Mouse (Mus musculus): ENCODE measurements at regions not wholly inside any gene's neighbourhood (a gene's known extent, or its start where the extent isn't known, plus 50 kb on each side); places are given as distances from the start of the nearest gene placed in this dataset.
"Not testable (repeated sequence)": the region's sequence is repeated elsewhere in the genome, so short reads cannot be mapped to it uniquely, and the experiment has no call there.

GRCm38 (mm10) chr1:79312153-79312552 is 127.8 kb downstream of the Scg2 start:
- peak; percentile 18; the same call in 1 of the 2 replicates for ATAC-seq
- H3K9me3 ChIP-seq (ENCODE audit: low read length): no peaks in the 10 kb centered on the region
- 73% methylated on average over 5 of the region's 5 CpGs for WGBS
- H3K4me3 ChIP-seq (ENCODE audit: low read depth, low read length): no peak overlapping the region
- TF ChIP-seq CTCF (IDR thresholded peaks at IDR 0.05; ENCODE audit: low read depth): no peak
- H3K9ac ChIP-seq: no peak overlapping the region
- no peaks in the 10 kb centered on the region for H3K27me3 ChIP-seq (ENCODE audit: insufficient read depth, low read length)
- no peaks in the 10 kb centered on the region for H3K36me3 ChIP-seq (ENCODE audit: insufficient read depth)
- peak; percentile 14 for DNase-seq
- H3K27ac ChIP-seq (ENCODE audit: low read depth, low read length): no peak overlapping the region
- H3K4me2 ChIP-seq (ENCODE audit: low read depth): no peak overlapping the region
- H3K4me1 ChIP-seq (ENCODE audit: insufficient read depth): no peaks in the 10 kb centered on the region

DNA sequence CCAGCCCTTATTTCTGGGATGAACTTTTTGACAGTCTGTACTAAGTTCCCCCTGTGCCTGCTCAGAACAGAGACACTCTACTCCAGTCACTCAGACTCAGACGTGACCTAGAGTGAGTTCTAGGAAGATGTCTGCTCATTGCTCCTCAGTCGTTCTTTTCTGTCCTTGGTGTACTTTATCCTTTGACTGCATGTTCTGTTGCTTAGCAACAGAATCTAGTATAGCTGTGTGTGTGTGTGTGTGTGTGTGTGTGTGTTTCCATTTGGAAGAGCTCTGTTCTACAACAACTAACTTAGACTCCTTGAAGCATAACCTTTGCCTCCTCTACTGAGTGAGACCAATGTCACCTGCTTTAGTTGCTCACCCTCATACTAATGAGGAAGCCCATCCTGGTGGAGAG is 136.3 kb downstream of the Scg2 start:
- no peak for TF ChIP-seq CTCF (IDR thresholded peaks at IDR 0.05; ENCODE audit: low read depth)
- Histone ChIP-seq H3K27me3 (ENCODE audit: insufficient read depth, low read length) (no peaks in the 10 kb centered on the region), H3K4me2 (ENCODE audit: low read depth) (no peak overlapping the region), H3K36me3 (ENCODE audit: insufficient read depth) (no peaks in the 10 kb centered on the region), H3K4me1 (ENCODE audit: insufficient read depth) (no peaks in the 10 kb centered on the region), H3K4me3 (ENCODE audit: low read depth, low read length) (no peak overlapping the region), H3K27ac (ENCODE audit: low read depth, low read length) (no peak overlapping the region), H3K9ac (no peak overlapping the region), H3K9me3 (ENCODE audit: low read length) (no peaks in the 10 kb centered on the region)
- peak; percentile 59 for DNase-seq
- 36% methylated on average over 2 of the region's 2 CpGs for WGBS
- ATAC-seq: peak; percentile 60

DNA sequence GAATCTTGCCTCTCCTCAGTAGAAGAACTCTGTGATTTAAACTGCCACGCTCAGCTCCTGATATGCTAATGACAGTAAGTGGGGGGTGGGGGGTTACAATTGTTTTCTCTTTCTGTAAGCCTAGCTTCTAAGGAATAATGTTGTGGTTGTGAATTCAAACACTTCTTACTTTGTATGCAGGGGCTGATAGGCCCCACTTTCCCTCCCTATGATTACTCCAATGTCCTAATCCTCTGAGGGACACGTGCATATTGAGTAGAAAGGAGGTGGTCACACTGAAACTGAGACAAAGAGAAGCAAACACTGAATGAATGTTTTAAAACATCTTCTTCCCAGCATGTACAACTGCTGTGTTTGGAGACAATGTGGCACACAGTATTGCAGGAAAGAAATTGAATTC is 140.3 kb downstream of the Scg2 start:
- H3K9ac ChIP-seq: no peak overlapping the region
- no peak for DNase-seq
- no peak for ATAC-seq
- no peaks in the 10 kb centered on the region for H3K4me1 ChIP-seq (ENCODE audit: insufficient read depth)
- WGBS: 3% methylated on average over 2 of the region's 2 CpGs
- TF ChIP-seq CTCF (IDR thresholded peaks at IDR 0.05; ENCODE audit: low read depth): no peak
- no peaks in the 10 kb centered on the region for H3K9me3 ChIP-seq (ENCODE audit: low read length)
- no peaks in the 10 kb centered on the region for H3K36me3 ChIP-seq (ENCODE audit: insufficient read depth)
- no peak overlapping the region for H3K27ac ChIP-seq (ENCODE audit: low read depth, low read length)
- H3K4me3 ChIP-seq (ENCODE audit: low read depth, low read length): no peak overlapping the region
- no peaks in the 10 kb centered on the region for H3K27me3 ChIP-seq (ENCODE audit: insufficient read depth, low read length)
- H3K4me2 ChIP-seq (ENCODE audit: low read depth): no peak overlapping the region

- no peaks in the 10 kb centered on the region for H3K27me3 ChIP-seq (ENCODE audit: insufficient read depth, low read length)
- WGBS: 76% methylated on average over 3 of the region's 3 CpGs
These were observed 180.2 kb downstream of the Scg2 start for GRCm38 (mm10) chr1:79259726-79260125.

GRCm38 (mm10) chr1:79212970-79213369 is 226.9 kb downstream of the Scg2 start:
- DNase-seq (peak; percentile 37), ATAC-seq (peak; percentile 76)
- Histone ChIP-seq H3K9me3 (ENCODE audit: low read length) (no peaks in the 10 kb centered on the region), H3K36me3 (ENCODE audit: insufficient read depth) (no peaks in the 10 kb centered on the region), H3K27ac (ENCODE audit: low read depth, low read length) (no peak overlapping the region), H3K4me3 (ENCODE audit: low read depth, low read length) (no peak overlapping the region), H3K27me3 (ENCODE audit: insufficient read depth, low read length) (no peaks in the 10 kb centered on the region), H3K4me2 (ENCODE audit: low read depth) (no peak overlapping the region), H3K4me1 (ENCODE audit: insufficient read depth) (no peaks in the 10 kb centered on the region), H3K9ac (no peak overlapping the region)
- TF ChIP-seq CTCF (IDR thresholded peaks at IDR 0.05; ENCODE audit: low read depth): no peak
- 78% methylated on average over 4 of the region's 4 CpGs for WGBS

More at GRCm38 (mm10) chr1:79259726-79260125, 180.2 kb downstream of the Scg2 start:
- H3K9ac ChIP-seq: no peak overlapping the region
- no peak overlapping the region for H3K4me2 ChIP-seq (ENCODE audit: low read depth)
- no peaks in the 10 kb centered on the region for H3K9me3 ChIP-seq (ENCODE audit: low read length)
- H3K36me3 ChIP-seq (ENCODE audit: insufficient read depth): no peaks in the 10 kb centered on the region
- H3K4me1 ChIP-seq (ENCODE audit: insufficient read depth): no peaks in the 10 kb centered on the region
- TF ChIP-seq CTCF (IDR thresholded peaks at IDR 0.05; ENCODE audit: low read depth): no peak
- H3K4me3 ChIP-seq (ENCODE audit: low read depth, low read length): no peak overlapping the region
- H3K27ac ChIP-seq (ENCODE audit: low read depth, low read length): no peak overlapping the region
- ATAC-seq (no peak), DNase-seq (no peak)

GRCm38 (mm10) chr1:79212471-79212870 is 227.4 kb downstream of the Scg2 start:
- H3K27me3 ChIP-seq (ENCODE audit: insufficient read depth, low read length): no peaks in the 10 kb centered on the region
- no peak for TF ChIP-seq CTCF (IDR thresholded peaks at IDR 0.05; ENCODE audit: low read depth)
- no peak overlapping the region for H3K4me3 ChIP-seq (ENCODE audit: low read depth, low read length)
- H3K9me3 ChIP-seq (ENCODE audit: low read length): no peaks in the 10 kb centered on the region
- no peak overlapping the region for H3K27ac ChIP-seq (ENCODE audit: low read depth, low read length)
- H3K9ac ChIP-seq: no peak overlapping the region
- ATAC-seq (peak; percentile 95), DNase-seq (peak; percentile 75)
- no peaks in the 10 kb centered on the region for H3K36me3 ChIP-seq (ENCODE audit: insufficient read depth)
- 60% methylated on average over 5 of the region's 5 CpGs for WGBS
- H3K4me1 ChIP-seq (ENCODE audit: insufficient read depth): no peaks in the 10 kb centered on the region
- no peak overlapping the region for H3K4me2 ChIP-seq (ENCODE audit: low read depth)

- not testable (repeated sequence) for H3K4me1 ChIP-seq (ENCODE audit: insufficient read depth); ATAC-seq; H3K9me3 ChIP-seq (ENCODE audit: low read length); H3K4me3 ChIP-seq (ENCODE audit: low read depth, low read length); H3K4me2 ChIP-seq (ENCODE audit: low read depth); H3K27ac ChIP-seq (ENCODE audit: low read depth, low read length); H3K36me3 ChIP-seq (ENCODE audit: insufficient read depth); DNase-seq; H3K9ac ChIP-seq; H3K27me3 ChIP-seq (ENCODE audit: insufficient read depth, low read length)
- 89% methylated on average over 1 of the region's 1 CpGs for WGBS
These were observed 227.9 kb downstream of the Scg2 start for GRCm38 (mm10) chr1:79211981-79212380.

- Histone ChIP-seq H3K36me3 (ENCODE audit: insufficient read depth) (no peaks in the 10 kb centered on the region), H3K9ac (no peak overlapping the region), H3K4me3 (ENCODE audit: low read depth, low read length) (no peak overlapping the region), H3K9me3 (ENCODE audit: low read length) (no peaks in the 10 kb centered on the region), H3K27me3 (ENCODE audit: insufficient read depth, low read length) (no peaks in the 10 kb centered on the region), H3K27ac (ENCODE audit: low read depth, low read length) (no peak overlapping the region), H3K4me2 (ENCODE audit: low read depth) (no peak overlapping the region), H3K4me1 (ENCODE audit: insufficient read depth) (no peaks in the 10 kb centered on the region)
- TF ChIP-seq CTCF (IDR thresholded peaks at IDR 0.05; ENCODE audit: low read depth): no peak
- DNase-seq (no peak), ATAC-seq (no peak)
- 72% methylated on average over 1 of the region's 1 CpGs for WGBS
These were observed 232.7 kb downstream of the Scg2 start for GRCm38 (mm10) chr1:79207207-79207606.

Measured in forebrain, postnatal 0 days (tissue).